Mouse (Mus musculus) thymus, adult 2 months (tissue): ENCODE results near the gene Tom1.

Experiments used
- CTCF ChIP-seq: fragments of 200-500 bp; IDR thresholded peaks from 2 replicates; pipeline ENCODE4 v1.5.1; 2012; ENCODE audit warnings: mild to moderate bottlenecking, control low read depth, low read length, moderate library complexity, borderline replicate concordance; ENCODE audit not compliant: control insufficient read depth, poor library complexity, insufficient read depth; ENCODE audit errors: extremely low read depth
- POLR2A ChIP-seq: fragments of 200-500 bp; IDR thresholded peaks from 2 replicates; pipeline ENCODE4 v1.6.1; 2012; ENCODE audit warnings: mild to moderate bottlenecking, low read length, control low read depth, moderate library complexity; ENCODE audit not compliant: control insufficient read depth, poor library complexity, insufficient read depth; ENCODE audit errors: extremely low read depth

DNA sequence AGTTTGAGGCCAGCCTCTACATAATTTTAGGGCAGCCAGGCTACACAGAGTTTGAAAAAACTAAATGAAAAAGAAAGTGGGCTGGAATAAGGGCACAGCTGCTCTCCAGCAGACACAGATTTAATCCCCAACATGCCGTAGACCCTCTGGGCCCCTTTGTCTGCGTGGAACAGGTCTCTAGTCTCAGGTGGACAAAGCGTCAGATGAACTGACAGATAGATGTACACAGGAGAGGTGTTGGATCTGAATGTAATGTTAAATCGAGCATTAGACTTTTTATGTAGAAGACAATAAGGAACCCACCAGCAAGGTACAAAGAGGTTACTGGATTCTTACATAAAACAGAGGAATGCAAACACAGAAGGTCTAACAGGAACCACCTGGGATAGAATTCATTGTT is 7.7 kb upstream of the Tom1 start:
- TF ChIP-seq POLR2A, result no peak
- no peak for TF ChIP-seq CTCF
